Mouse (Mus musculus) liver, adult 2 months (tissue): ENCODE measurements around the gene Ifnz.

ENCODE experiments used
- CTCF ChIP-seq: fragments of 200-500 bp; IDR thresholded peaks from 2 replicates; pipeline ENCODE4 v1.5.1; 2011; ENCODE audit warnings: low read depth, low read length, control low read depth
- POLR2A ChIP-seq: fragments of 200-500 bp; IDR thresholded peaks from 2 replicates; pipeline ENCODE4 v1.6.1; 2011; ENCODE audit warnings: low read length, control low read depth; ENCODE audit not compliant: insufficient read depth; ENCODE audit errors: extremely low read depth

- TF ChIP-seq CTCF = no peak
- TF ChIP-seq POLR2A = no peak
These were observed 40.5 kb upstream of the Ifnz start for GRCm38 (mm10) chr4:88741426-88741825.
